ENCODE assay signal across 8 mouse cellular contexts in genomic region chr12:37773681-37774357, GRCm38 (mm10). TPM values are rescaled to one million over a fixed set of nuclear protein-coding genes. Genes with fewer than 3 reads are reported as not detected.
DNase-seq lines count a peak whose midpoint lies in the region.

No protein-coding gene starts in this region.

- DNase-seq in kidney, adult 9 months = peak; percentile 22
- no peak for DNase-seq in kidney, adult 11 months
- DNase-seq in cerebellum, postnatal 36 days = peak; percentile 27 to 39
- peak; percentile 21 for DNase-seq in gastrocnemius, postnatal 14 days
- DNase-seq in kidney, postnatal 14 days = peak; percentile 16
- DNase-seq in lung, postnatal 14 days = peak; percentile 41
- DNase-seq in right cerebral cortex, postnatal 4 days = peak; percentile 54
- DNase-seq in spleen, postnatal 4 days (ENCODE audit: low spot score in 2 of 2) = no peak

- intact Hi-C loops in gastrocnemius, postnatal 14 days (cut with DNase I; ENCODE audit: low total_unique reads) = no loop called here

RNA-seq across cellular contexts. Expression of gene Dgkb, which starts 43.7 kb away (rescaled TPM):
- total RNA-seq in gastrocnemius, postnatal 14 days (2021) = 1 to 10 TPM; 1.1 to 1.6 TPM

Comparison
In these comparisons a context has a peak if more than half of its experiments do, and no peak if none do; other contexts are left out.
1. DNase-seq: peak in kidney, adult 9 months (single experiment), cerebellum, postnatal 36 days (2 of 2), gastrocnemius, postnatal 14 days (single experiment), kidney, postnatal 14 days (single experiment), lung, postnatal 14 days (single experiment) and right cerebral cortex, postnatal 4 days (single experiment); none in kidney, adult 11 months (single experiment) and spleen, postnatal 4 days (0 of 2).